Mouse (Mus musculus): ENCODE measurements at regions not wholly inside any gene's neighbourhood (a gene's known extent, or its start where the extent isn't known, plus 50 kb on each side); places are given as distances from the start of the nearest gene placed in this dataset.

GRCm38 (mm10) chr3:54587127-54587995 lies 105.2 kb upstream of the Supt20 start:
- TF ChIP-seq CTCF (IDR thresholded peaks at IDR 0.05; ENCODE audit: low read depth) (no peak), EP300 (optimal IDR thresholded peaks at IDR 0.05) (no peak)
